Mouse (Mus musculus) liver (tissue): ENCODE results near the gene Sirpa.

Source experiments
- DNase-seq: peaks from one replicate; pipeline ENCODE4 v3.0.0-alpha.2; 2020; ENCODE audit warnings: mixed read lengths

Sirpa gene

DNA sequence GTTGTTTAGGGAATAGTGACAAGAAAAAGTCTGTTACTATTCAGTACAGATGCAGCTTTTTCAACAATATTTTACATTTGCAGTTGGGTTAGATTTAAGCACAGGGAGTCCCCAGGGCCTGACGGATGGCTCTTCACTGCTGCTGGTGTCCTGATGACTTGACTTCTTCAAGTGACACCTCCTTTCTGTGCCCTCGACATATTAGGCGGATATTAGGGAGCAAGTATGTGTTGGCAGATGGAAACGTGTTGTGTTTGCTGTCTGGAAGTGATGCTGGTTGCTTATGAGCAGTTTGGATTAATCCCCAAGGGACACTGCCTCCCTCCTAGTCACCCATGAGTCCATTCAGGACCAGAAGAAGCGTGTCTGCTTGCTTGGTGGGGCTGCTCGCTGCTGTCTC, 21.3 kb downstream of the Sirpa start:
- no peak for DNase-seq

DNA sequence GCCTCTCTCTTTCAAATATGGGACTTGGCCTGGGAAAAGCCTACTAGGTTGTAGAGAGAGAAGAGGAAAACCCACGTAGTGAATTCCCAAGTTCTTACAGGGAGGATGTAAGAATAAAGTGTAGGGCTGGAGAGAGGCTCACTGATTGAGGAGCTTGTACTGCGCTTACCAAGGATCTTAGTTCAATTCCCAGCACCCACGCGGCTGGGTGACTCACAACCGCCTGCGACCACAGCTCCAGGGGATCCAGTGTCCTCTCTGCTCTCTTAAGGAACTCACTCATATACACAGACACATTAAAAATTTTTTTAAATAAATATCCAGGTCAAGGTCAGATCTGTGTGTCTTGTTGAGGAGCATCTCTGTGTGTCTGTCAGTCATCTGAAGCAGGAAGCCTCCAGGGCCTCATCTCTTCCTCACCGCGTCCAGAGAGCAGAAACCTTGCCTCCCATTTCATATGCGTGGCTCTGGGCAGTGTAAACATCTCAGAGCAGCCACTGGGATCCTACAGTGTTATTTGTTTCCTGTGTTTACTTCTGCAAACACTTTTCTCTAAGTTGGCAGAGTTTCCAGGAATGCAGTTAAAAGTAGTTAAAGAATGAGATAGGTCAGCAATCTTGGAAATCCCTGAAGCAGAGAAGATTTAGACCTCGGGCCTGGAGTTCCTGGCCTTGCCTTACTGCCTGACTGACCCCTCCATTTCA, 22.0 kb downstream of the Sirpa start:
- DNase-seq = no peak

GRCm38 (mm10) chr2:129620148-129620547, 27.5 kb downstream of the Sirpa start:
- DNase-seq = no peak

- DNase-seq = no peak
Observed at GRCm38 (mm10) chr2:129620881-129621280, 28.2 kb downstream of the Sirpa start.

GRCm38 (mm10) chr2:129621654-129622490, 29.2 kb downstream of the Sirpa start:
- DNase-seq = no peak

- DNase-seq = no peak
Observed at GRCm38 (mm10) chr2:129622918-129623317, 30.3 kb downstream of the Sirpa start.

GRCm38 (mm10) chr2:129623771-129624170, 31.1 kb downstream of the Sirpa start:
- no peak for DNase-seq

DNA sequence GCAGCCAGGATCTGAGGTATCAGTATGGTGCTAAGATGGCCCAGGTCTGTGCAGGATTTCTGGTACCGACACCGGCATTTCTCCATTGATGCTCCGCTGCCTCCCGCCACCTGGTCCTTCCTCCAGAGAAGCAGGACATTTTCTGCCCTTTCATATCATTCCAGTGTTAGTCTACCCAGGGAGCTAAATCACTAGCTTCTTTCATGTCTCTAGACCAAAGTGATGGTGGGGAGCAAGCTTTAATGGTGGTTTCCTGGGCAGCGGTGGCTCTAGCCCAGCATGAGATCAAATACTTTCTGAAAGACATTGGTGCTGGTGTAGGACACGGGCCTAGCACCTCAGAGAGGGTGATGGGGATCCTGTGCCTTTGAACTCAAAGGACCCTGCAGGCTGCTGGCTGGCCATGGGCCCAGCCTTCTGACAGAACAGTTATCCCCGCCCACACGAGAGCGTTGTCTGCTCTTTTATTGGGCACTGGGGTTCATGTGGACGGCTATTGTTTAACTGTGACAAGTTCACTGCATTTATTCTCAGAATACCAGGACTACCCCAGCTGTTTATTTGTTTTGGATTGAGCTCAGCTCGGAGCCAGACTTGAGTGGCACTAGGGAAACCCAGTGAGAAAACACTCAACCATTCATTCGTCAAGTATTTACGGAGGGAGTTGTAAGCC, 31.7 kb downstream of the Sirpa start:
- no peak for DNase-seq

DNA sequence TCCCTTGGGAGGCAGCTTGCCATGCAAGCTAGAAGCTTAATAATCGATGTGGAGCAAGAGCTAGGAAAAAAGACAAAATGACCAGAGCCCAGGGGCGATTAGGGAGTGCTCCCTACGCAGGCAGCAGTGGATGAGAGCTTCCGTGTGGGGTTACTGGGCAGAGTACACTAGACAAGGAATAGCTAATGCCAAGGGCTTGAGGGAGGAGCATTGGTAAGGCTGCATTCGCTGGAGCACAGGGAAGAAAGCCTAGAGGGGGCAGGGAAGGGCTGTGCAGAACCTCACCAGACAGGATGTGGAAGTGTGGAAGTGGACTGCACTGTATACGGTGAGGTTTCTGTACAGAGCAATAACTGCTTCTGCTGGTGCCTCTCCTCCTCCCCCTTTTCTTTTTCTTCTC, 32.3 kb downstream of the Sirpa start:
- no peak for DNase-seq

GRCm38 (mm10) chr2:129625845-129626244, 33.2 kb downstream of the Sirpa start:
- DNase-seq = no peak

GRCm38 (mm10) chr2:129626621-129627061, 34.0 kb downstream of the Sirpa start:
- DNase-seq = no peak

DNA sequence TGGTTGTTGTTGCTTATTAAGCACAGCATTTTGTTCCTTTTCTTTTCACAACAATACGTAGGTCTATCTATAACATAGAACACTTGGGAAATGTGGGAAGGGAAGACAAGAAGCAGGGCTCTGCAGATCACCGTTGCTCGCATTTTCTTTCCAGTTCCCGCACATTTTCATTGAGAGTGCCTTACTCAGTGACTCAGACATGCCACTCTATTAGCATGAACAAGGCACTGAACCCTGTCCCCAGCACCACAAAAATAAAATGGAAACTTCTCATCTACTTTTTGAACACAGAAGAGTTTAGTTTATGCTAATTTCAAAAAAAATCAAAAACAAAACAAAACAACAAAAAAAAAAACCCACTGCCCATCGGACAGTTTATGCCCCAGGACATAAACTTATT, 34.5 kb downstream of the Sirpa start:
- DNase-seq = no peak

GRCm38 (mm10) chr2:129627811-129628210, 35.2 kb downstream of the Sirpa start:
- no peak for DNase-seq

GRCm38 (mm10) chr2:129628456-129629185, 36.0 kb downstream of the Sirpa start:
- no peak for DNase-seq

- no peak for DNase-seq
Observed at GRCm38 (mm10) chr2:129629786-129630531, 37.3 kb downstream of the Sirpa start.

DNA sequence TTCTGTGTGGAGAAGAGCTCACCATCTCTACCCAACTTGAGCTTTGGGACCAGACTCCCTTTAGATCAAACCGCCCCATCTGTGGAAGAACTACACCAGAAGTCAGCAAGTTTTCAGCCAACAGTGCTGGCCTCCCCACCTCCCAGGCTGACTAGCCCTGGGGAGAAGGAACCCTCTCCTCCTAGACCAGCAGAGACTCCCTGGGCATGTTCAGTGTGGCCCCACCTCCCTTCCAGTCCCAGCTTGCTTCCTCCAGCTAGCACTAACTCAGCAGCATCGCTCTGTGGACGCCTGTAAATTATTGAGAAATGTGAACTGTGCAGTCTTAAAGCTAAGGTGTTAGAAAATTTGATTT, 37.9 kb downstream of the Sirpa start:
- DNase-seq = no peak

GRCm38 (mm10) chr2:129630978-129631660, 38.5 kb downstream of the Sirpa start:
- DNase-seq = no peak

- DNase-seq = no peak
Observed at GRCm38 (mm10) chr2:129632324-129632723, 39.7 kb downstream of the Sirpa start.

DNA sequence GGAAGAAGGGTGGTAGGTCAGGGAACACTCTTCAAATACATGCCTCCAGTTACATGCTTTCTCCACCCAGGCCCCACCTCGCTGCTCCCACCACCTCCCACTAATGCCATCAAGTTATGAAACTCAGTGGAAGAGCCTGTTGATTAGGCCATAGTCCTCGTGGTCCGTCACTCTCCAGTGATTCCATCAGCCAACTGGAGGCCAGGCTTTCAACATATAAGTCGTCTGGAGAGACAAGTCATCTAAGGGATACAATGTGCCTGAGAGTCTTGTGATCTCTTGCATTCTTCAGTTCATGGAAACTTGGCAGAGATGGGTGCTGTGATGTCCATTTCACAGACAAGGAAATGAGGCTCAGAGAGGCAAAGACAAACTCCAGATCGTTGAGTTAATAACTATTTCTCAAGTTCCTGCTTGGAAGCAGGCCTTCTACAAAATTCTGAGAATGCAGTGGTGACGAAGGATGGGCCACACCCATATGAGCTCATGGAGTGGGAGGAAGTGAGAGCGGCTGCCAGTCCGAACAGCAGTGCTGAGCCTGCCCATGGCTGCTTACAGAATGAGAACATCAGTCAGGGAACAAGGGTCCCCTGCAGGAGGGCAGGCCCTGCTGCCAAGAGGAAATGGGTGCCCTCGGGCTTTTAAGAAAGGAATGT, 40.6 kb downstream of the Sirpa start:
- peak; percentile 27 for DNase-seq

- no peak for DNase-seq
Observed at GRCm38 (mm10) chr2:129633982-129634381, 41.3 kb downstream of the Sirpa start.

- DNase-seq = no peak
Observed at GRCm38 (mm10) chr2:129652616-129653015, 60.0 kb downstream of the Sirpa start.
